Mouse (Mus musculus) liver, embryonic 16.5 days (tissue): ENCODE measurements around the gene Rcc2. TPM values are rescaled to one million over a fixed set of nuclear protein-coding genes. Genes with fewer than 3 reads are reported as not detected.

Experiments used
- ATAC-seq: fragments of 200-750 bp; cut with Nextera tagmentation; 2 replicates; pipeline ENCODE4 v1.8.0; 2017; ENCODE audit warnings: low read depth, mild to moderate bottlenecking, moderate number of reproducible peaks, moderate library complexity
- H3K27ac ChIP-seq: fragments of 300-500 bp; sonication (generic); 2 replicates; pipeline ENCODE4 v1.5.1; 2014; ENCODE audit warnings: mild to moderate bottlenecking, low read length
- H3K27me3 ChIP-seq: fragments of 300-500 bp; sonication (generic); 2 replicates; pipeline ENCODE4 v1.6.1; 2014; ENCODE audit warnings: low read depth, low read length, mixed read lengths; ENCODE audit not compliant: control insufficient read depth, insufficient read depth
- H3K36me3 ChIP-seq: fragments of 300-500 bp; sonication (generic); 2 replicates; pipeline ENCODE4 v1.6.1; 2014; ENCODE audit warnings: mild to moderate bottlenecking; ENCODE audit not compliant: control insufficient read depth, insufficient read depth
- H3K4me1 ChIP-seq: fragments of 300-500 bp; sonication (generic); 2 replicates; pipeline ENCODE4 v1.6.1; 2014; ENCODE audit warnings: low read depth, low read length, mixed read lengths; ENCODE audit not compliant: control insufficient read depth
- H3K4me2 ChIP-seq: fragments of 300-500 bp; sonication (generic); 2 replicates; pipeline ENCODE4 v1.6.1; 2014; ENCODE audit warnings: low read depth, low read length, mixed read lengths
- H3K4me3 ChIP-seq: fragments of 300-500 bp; sonication (generic); 2 replicates; pipeline ENCODE4 v1.5.1; 2014; ENCODE audit warnings: low read depth, mild to moderate bottlenecking, low read length
- H3K9ac ChIP-seq: fragments of 300-500 bp; sonication (generic); 2 replicates; pipeline ENCODE4 v1.6.1; 2014; ENCODE audit warnings: low read depth, low read length
- H3K9me3 ChIP-seq: fragments of 300-500 bp; sonication (generic); replicated peaks from 2 replicates; pipeline ENCODE4 v1.6.1; 2016; ENCODE audit warnings: low read length; ENCODE audit not compliant: control insufficient read depth
- WGBS: fragments of 180-500 bp; shearing (Covaris S2); extraction: QIAGEN DNeasy Blood & Tissue Kit; methylation state at CpG from one replicate; pipeline ENCODE4 v1.1.7; 2014; ENCODE audit not compliant: insufficient replicate concordance; 5-methylcytosine and 5-hydroxymethylcytosine counted together
- polyA plus RNA-seq: library from polyadenylated mRNA; unstranded; fragments of >200 nt; fragmentation: Nextera tagmentation; extraction: Ambion mirVana; gene quantifications from 2 replicates; pipeline ENCODE4 v1.2.1, GENCODE M21; 2015

Rcc2 gene
- polyA plus RNA-seq, 1 experiment from 2014 or later: 9.7 TPM

DNA sequence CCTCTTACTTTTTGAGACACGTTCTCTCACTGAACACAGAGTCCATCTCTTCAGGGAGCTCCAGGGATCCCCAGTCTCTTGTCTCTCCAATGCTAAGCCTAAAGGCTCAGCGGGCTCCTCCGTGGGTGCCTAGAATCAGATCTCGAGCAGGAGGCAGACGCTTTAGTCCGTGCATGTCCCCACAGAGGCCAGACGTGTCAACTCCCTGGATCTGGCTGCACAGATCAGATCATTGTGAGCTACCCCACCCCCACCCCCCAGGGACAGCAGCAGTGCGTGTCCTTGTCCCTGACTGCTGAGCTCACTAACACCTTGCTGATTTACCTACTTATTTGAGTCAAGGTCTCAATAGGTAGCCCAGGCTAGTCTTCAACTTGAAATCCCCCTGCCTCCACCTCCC lies 16.7 kb upstream of the Rcc2 start:
- Histone ChIP-seq H3K27ac (peak overlapping the region; percentile 89), H3K27me3 (no peaks in the 10 kb centered on the region), H3K4me2 (peak overlapping the region; percentile 84), H3K4me3 (peak overlapping the region; percentile 59), H3K9me3 (no peaks in the 10 kb centered on the region), H3K36me3 (no peaks in the 10 kb centered on the region), H3K9ac (peak overlapping the region; percentile 63), H3K4me1 (peaks cover 51% of the 10 kb centered on the region)
- 7% methylated on average over 8 of the region's 8 CpGs for WGBS
- peak; percentile 74 for ATAC-seq

- Histone ChIP-seq H3K27ac (peak overlapping the region; percentile 89), H3K9me3 (no peaks in the 10 kb centered on the region), H3K4me3 (peak overlapping the region; percentile 59), H3K27me3 (no peaks in the 10 kb centered on the region), H3K4me1 (peaks cover 57% of the 10 kb centered on the region), H3K9ac (peak overlapping the region; percentile 63), H3K4me2 (peak overlapping the region; percentile 84), H3K36me3 (no peaks in the 10 kb centered on the region)
- peak; percentile 90 for ATAC-seq
- 6% methylated on average over 16 of the region's 16 CpGs for WGBS
These were observed 16.0 kb upstream of the Rcc2 start for GRCm38 (mm10) chr4:140684141-140684871.

- Histone ChIP-seq H3K27ac (peak overlapping the region; percentile 89), H3K9ac (peak overlapping the region; percentile 63), H3K4me3 (peak overlapping the region; percentile 59), H3K27me3 (no peaks in the 10 kb centered on the region), H3K36me3 (no peaks in the 10 kb centered on the region), H3K4me1 (peaks cover 58% of the 10 kb centered on the region), H3K4me2 (peak overlapping the region; percentile 84), H3K9me3 (no peaks in the 10 kb centered on the region)
- no peak for ATAC-seq
- 19% methylated on average over 6 of the region's 6 CpGs for WGBS
These were observed 15.4 kb upstream of the Rcc2 start for GRCm38 (mm10) chr4:140684881-140685303.

- WGBS: 48% methylated on average over 12 of the region's 12 CpGs
- no peak overlapping the region for H3K4me2 ChIP-seq
- no peaks in the 10 kb centered on the region for H3K27me3 ChIP-seq
- peaks cover 66% of the 10 kb centered on the region for H3K4me1 ChIP-seq
- H3K27ac ChIP-seq: peak overlapping the region; percentile 33
- H3K36me3 ChIP-seq: no peaks in the 10 kb centered on the region
- H3K9ac ChIP-seq: no peak overlapping the region
- ATAC-seq: no peak
- H3K9me3 ChIP-seq: no peaks in the 10 kb centered on the region
- H3K4me3 ChIP-seq: no peak overlapping the region
These were observed 12.1 kb upstream of the Rcc2 start for GRCm38 (mm10) chr4:140688044-140688825.

DNA sequence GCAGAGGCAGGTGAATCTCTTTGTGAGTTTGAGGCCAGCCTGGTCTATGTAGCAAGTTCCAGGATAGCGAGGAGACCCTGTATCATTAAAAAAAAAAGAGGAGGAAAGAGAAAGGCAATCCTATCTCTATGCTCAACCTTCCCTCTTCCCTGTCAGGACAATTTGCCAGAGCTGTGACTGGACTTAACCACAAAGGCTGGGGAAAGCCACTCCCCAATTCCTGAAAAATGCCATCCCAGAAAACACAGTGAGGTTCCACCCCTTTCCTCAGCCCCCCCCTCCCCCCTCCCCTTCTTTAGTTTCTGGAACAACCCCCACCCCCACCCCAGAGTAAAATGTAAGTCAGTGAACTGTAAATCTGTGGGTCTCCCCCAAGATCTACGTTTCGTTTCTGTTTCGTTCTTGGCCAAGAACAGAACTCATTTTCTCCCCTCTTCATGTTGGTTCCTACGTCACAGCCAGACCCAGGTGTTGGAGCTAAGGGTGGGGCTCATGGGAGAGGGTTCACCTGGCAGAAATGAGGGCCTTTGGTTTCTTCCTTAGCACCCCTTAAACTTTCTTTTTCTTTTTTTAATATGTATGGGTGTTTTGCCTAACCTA lies 11.4 kb upstream of the Rcc2 start:
- ATAC-seq: no peak
- peaks cover 67% of the 10 kb centered on the region for H3K4me1 ChIP-seq
- no peaks in the 10 kb centered on the region for H3K36me3 ChIP-seq
- H3K4me2 ChIP-seq: no peak overlapping the region
- H3K9me3 ChIP-seq: no peaks in the 10 kb centered on the region
- no peak overlapping the region; the same call in 1 of the 2 replicates for H3K27ac ChIP-seq
- WGBS: 77% methylated on average over 5 of the region's 5 CpGs
- no peaks in the 10 kb centered on the region for H3K27me3 ChIP-seq
- H3K4me3 ChIP-seq: no peak overlapping the region
- H3K9ac ChIP-seq: no peak overlapping the region

- no peak overlapping the region for H3K9ac ChIP-seq
- no peaks in the 10 kb centered on the region for H3K36me3 ChIP-seq
- 46% methylated on average over 16 of the region's 16 CpGs for WGBS
- peaks cover 62% of the 10 kb centered on the region for H3K4me1 ChIP-seq
- H3K4me2 ChIP-seq: peak overlapping the region; percentile 44
- ATAC-seq: peak; percentile 68
- no peak overlapping the region for H3K4me3 ChIP-seq
- H3K9me3 ChIP-seq: no peaks in the 10 kb centered on the region
- H3K27ac ChIP-seq: peak overlapping the region; percentile 29
- no peaks in the 10 kb centered on the region for H3K27me3 ChIP-seq
These were observed 10.3 kb upstream of the Rcc2 start for GRCm38 (mm10) chr4:140689873-140690655.

DNA sequence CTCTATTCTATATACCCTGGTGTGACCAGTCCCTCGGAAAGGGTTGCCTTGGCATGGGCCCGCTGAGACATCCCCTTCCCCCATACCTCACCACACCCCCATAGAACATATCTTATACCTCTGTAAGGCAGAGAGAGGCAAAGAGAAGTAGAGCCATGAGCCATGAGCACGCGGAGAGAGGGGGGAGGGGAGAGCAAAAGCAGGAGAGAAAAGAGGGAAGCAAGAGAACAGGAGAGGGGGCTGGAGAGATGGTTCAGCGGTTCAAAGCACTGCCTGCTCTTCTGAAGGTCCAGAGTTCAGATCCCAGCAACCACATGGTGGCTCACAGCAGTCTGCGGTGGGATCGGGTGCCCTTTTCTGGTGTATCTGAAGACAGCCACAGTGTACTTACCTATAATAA lies 8.9 kb upstream of the Rcc2 start:
- no peaks in the 10 kb centered on the region for H3K9me3 ChIP-seq
- 39% methylated on average over 7 of the region's 7 CpGs for WGBS
- peaks cover 69% of the 10 kb centered on the region for H3K4me1 ChIP-seq

DNA sequence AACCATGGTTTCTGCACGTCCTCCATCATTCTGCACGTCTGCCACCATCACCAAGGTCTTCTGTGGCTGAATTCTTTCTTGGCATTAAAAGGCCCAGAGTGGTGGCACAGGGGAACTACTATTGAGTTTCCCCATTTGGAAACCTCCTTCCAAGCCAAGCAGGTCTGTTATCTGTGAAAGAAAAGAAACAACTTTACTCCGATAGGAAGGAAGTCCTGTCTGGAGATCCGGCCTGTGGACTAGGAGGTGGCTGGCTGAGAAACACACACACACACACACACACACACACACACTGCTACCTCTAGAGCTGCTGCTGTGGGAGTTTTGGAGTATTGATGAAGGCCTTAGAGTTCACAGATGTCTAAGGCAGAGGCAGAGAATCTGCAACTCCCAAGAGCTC lies 6.8 kb upstream of the Rcc2 start:
- H3K4me1 ChIP-seq: peaks cover 66% of the 10 kb centered on the region
- 23% methylated on average over 4 of the region's 4 CpGs for WGBS
- ATAC-seq: no peak

More for the DNA sequence above, 8.9 kb upstream of the Rcc2 start:
- no peak overlapping the region for H3K4me2 ChIP-seq
- H3K4me3 ChIP-seq: no peak overlapping the region
- no peak overlapping the region for H3K9ac ChIP-seq
- H3K27me3 ChIP-seq: no peaks in the 10 kb centered on the region
- H3K36me3 ChIP-seq: no peaks in the 10 kb centered on the region
- no peak for ATAC-seq
- no peak overlapping the region; the same call in 1 of the 2 replicates for H3K27ac ChIP-seq

More for the DNA sequence above, 6.8 kb upstream of the Rcc2 start:
- Histone ChIP-seq H3K4me3 (no peak overlapping the region), H3K36me3 (no peaks in the 10 kb centered on the region), H3K27ac (peak overlapping the region; percentile 33), H3K9ac (no peak overlapping the region), H3K4me2 (no peak overlapping the region), H3K27me3 (no peaks in the 10 kb centered on the region), H3K9me3 (no peaks in the 10 kb centered on the region)
